Mouse (Mus musculus): ENCODE data around the gene Dennd5b. TPM values are rescaled to one million over a fixed set of nuclear protein-coding genes. Genes with fewer than 3 reads are reported as not detected.
A peak's percentile ranks its signal among the peaks of the same experiment; 100 is the strongest.
"Not testable (repeated sequence)": the region's sequence is repeated elsewhere in the genome, so short reads cannot be mapped to it uniquely, and the experiment has no call there.

Dennd5b gene
- total RNA-seq, 2 experiments from 2014 or later = 67.8 to 73.1 TPM

DNA sequence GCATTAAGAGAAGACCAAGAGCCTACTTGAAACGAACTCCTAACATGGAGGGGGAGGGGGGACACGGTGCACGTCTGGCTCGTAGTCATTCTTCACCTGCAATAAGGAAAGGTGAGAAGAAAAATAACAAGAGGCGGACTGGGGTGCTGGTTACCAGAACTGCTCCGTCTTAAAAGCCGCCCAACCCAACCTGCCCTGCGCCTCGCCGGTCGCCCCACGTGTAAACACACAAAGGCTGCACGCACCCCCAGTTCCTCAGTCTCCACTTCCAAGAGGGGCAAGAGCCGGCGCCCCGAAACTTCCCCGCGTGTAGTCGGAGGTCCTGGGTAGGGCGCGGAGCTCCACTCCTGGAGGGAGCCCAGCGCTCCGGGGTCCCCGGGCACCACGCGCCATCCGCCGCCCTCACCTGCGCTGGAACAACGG lies 157.1 kb downstream of the Dennd5b start:
- TF ChIP-seq CTCF (IDR thresholded peaks at IDR 0.05) = no peak
- peak in 1 of 2 experiments; percentile 10 for DNase-seq (ENCODE audit: extremely low spot score in 1 of 2, low spot score in 2 of 2)
- intact Hi-C loops (cut with DNase I) = no loop called here
- Histone ChIP-seq H3K4me3 (peak overlapping the region; percentile 50), H3K27ac (no peak overlapping the region)

DNA sequence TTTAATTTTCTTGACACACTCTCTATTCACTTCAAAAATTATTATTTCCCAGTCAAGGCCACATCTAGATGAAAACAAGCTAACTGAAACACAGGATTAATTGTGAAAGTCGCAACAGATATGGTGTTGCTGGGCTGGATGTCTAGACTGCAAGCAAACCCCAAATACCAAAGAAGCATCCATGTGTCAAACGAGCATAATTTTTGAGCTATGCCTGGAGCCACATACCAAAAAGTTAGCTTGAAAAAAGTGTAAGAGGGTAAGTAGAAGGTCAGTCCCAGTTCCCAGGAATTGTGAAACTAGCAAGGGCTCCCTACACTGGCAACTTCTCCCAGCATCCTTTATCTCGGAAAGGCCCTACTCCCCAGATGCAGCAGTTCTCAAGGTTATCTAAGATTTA lies 157.8 kb downstream of the Dennd5b start:
- TF ChIP-seq CTCF (IDR thresholded peaks at IDR 0.05) = no peak
- H3K27ac ChIP-seq = no peak overlapping the region
- DNase-seq (ENCODE audit: extremely low spot score in 1 of 2, low spot score in 2 of 2) = no peak
- intact Hi-C loops (cut with DNase I) = no loop called here
- H3K4me3 ChIP-seq = no peak overlapping the region

DNA sequence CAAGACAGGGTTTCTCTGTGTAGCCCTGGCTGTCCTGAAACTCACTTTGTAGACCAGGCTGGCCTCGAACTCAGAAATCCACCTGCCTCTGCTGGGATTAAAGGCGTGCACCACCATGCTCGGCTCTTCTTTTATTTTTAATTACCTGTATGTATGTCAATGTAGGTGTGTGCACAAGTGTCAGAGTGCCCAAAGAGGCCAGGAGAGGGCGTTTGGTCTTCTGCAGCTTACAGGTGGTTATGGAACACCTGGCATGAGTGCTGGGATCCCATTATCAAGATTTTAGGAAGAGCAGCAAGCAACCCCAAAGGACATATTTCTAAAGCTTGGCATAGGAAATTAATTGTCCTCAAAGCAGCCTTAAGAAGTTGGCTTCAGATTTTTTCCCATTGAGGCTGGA lies 159.1 kb downstream of the Dennd5b start:
- H3K27ac ChIP-seq = no peak overlapping the region
- no peak for TF ChIP-seq CTCF (IDR thresholded peaks at IDR 0.05)
- no peak overlapping the region for H3K4me3 ChIP-seq
- no peak for DNase-seq (ENCODE audit: extremely low spot score in 1 of 2, low spot score in 2 of 2)
- intact Hi-C loops (cut with DNase I) = no loop called here

DNA sequence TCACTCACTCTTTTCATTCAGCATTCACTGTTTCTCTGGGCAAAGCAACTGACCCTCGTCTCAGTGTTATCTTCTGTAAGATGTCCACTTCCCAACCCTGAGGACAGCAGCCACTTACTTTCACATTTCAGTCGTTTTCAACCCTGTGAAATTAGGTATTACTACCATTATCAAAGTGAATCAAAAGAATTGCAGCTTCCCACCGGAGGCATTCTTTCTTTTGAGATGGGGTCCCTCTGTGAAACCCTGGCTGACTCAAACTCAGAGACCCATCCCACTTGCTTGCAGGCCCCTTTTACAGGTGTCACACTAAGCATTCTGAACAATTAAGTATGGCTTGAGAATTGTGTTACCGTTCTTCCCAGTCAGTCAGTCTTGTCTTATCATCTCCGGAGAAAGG lies 159.6 kb downstream of the Dennd5b start:
- intact Hi-C loops (cut with DNase I) = no loop called here
- DNase-seq (ENCODE audit: extremely low spot score in 1 of 2, low spot score in 2 of 2) = no peak
- H3K27ac ChIP-seq = no peak overlapping the region
- H3K4me3 ChIP-seq = no peak overlapping the region
- no peak for TF ChIP-seq CTCF (IDR thresholded peaks at IDR 0.05)

DNA sequence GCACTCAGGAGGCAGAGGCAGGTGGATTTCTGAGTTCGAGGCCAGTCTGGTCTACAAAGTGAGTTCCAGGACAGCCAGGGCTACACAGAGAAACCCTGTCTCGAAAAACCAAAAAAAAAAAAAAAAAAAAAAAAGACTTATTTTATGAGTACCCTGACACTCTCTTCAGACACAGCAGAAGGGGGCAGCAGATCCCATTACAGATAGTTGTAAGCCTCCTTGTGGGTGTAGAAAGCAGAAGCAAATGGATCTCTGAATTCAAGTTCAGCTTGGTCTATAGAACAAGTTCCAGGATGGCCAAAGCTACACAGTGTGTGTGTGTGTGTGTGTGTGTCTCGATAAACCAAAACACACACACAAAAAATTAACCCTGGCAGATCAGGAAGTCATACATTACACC lies 161.1 kb downstream of the Dennd5b start:
- DNase-seq (ENCODE audit: extremely low spot score in 1 of 2, low spot score in 2 of 2); intact Hi-C loops (cut with DNase I); H3K27ac ChIP-seq; H3K4me3 ChIP-seq: not testable (repeated sequence)
- TF ChIP-seq CTCF (IDR thresholded peaks at IDR 0.05) = peak; percentile 30

Other genes with a start within 250 kb of the Dennd5b start
- gene Caprin2, start 205.4 kb downstream of the Dennd5b start, total RNA-seq (2021) = 1 to 10 TPM; 7.7 to 8.0 TPM
- gene Sinhcaf, start 155.2 kb downstream of the Dennd5b start, total RNA-seq (2021) = 1 to 10 TPM; 3.3 to 4.4 TPM
- not detected for gene Gm10203, start 28.5 kb upstream of the Dennd5b start, total RNA-seq (2021)
- 1 to 10 TPM; 2.2 to 2.6 TPM for gene Etfbkmt, start 38.2 kb upstream of the Dennd5b start, total RNA-seq (2021)
- 10 to 100 TPM; 34.7 to 36.6 TPM for gene Amn1, start 87.0 kb upstream of the Dennd5b start, total RNA-seq (2021)
- 10 to 100 TPM; 16.3 to 18.2 TPM for gene Resf1, start 207.7 kb upstream of the Dennd5b start, total RNA-seq (2021)

Data from left cerebral cortex, adult 2 months (tissue).